Mouse (Mus musculus) embryonic fibroblast, embryonic 13.5 days (primary cell): ENCODE data around the gene C1qtnf4. TPM values are rescaled to one million over a fixed set of nuclear protein-coding genes. Genes with fewer than 3 reads are reported as not detected.
A peak's percentile ranks its signal among the peaks of the same experiment; 100 is the strongest.
"Not testable (repeated sequence)": the region's sequence is repeated elsewhere in the genome, so short reads cannot be mapped to it uniquely, and the experiment has no call there.

Experiments used
- H3K27ac ChIP-seq: 2 replicates; pipeline ENCODE4 v1.5.1; 2012; ENCODE audit warnings: low read length, control low read depth, inconsistent platforms; ENCODE audit not compliant: insufficient read depth
- H3K4me1 ChIP-seq: 2 replicates; pipeline ENCODE4 v1.6.1; 2011; ENCODE audit warnings: low read length; ENCODE audit not compliant: control insufficient read depth, insufficient read depth
- H3K4me3 ChIP-seq: 2 replicates; pipeline ENCODE4 v1.5.1; 2011; ENCODE audit warnings: mild to moderate bottlenecking, control low read depth, low read length; ENCODE audit not compliant: insufficient read depth
- CTCF ChIP-seq: IDR thresholded peaks from 2 replicates; pipeline ENCODE4 v1.5.1; 2011; ENCODE audit warnings: mild to moderate bottlenecking, control low read depth, low read length, moderate library complexity, borderline replicate concordance; ENCODE audit not compliant: insufficient read depth
- POLR2A ChIP-seq: IDR thresholded peaks from 2 replicates; pipeline ENCODE4 v1.6.1; 2011; ENCODE audit warnings: low read depth, mild to moderate bottlenecking, control low read depth, low read length, moderate library complexity
- polyA plus RNA-seq: library from polyadenylated mRNA; stranded (reverse); fragments of >200 nt; gene quantifications from 2 replicates; pipeline ENCODE4 v1.2.4, GENCODE M21; 2011; ENCODE audit warnings: low read depth; ENCODE audit not compliant: missing spikeins, insufficient read length

C1qtnf4 gene
- polyA plus RNA-seq, 1 experiment: 0.81 TPM

- no peaks in the 10 kb centered on the region for H3K4me1 ChIP-seq
- H3K4me3 ChIP-seq: no peak overlapping the region
- TF ChIP-seq CTCF (no peak), POLR2A (no peak)
- H3K27ac ChIP-seq: no peak overlapping the region
These were observed 5.4 kb upstream of the C1qtnf4 start for GRCm38 (mm10) chr2:90880144-90880785.

- Histone ChIP-seq H3K4me3 (no peak overlapping the region), H3K27ac (no peak overlapping the region), H3K4me1 (no peaks in the 10 kb centered on the region)
- no peak for TF ChIP-seq CTCF
- TF ChIP-seq POLR2A: no peak
These were observed 3.8 kb upstream of the C1qtnf4 start for GRCm38 (mm10) chr2:90881824-90882223.

GRCm38 (mm10) chr2:90886436-90886835, 776 bp downstream of the C1qtnf4 start:
- no peak overlapping the region for H3K27ac ChIP-seq
- no peak for TF ChIP-seq CTCF
- no peak for TF ChIP-seq POLR2A
- H3K4me3 ChIP-seq: no peak overlapping the region
- no peaks in the 10 kb centered on the region for H3K4me1 ChIP-seq

- Histone ChIP-seq H3K4me1 (no peaks in the 10 kb centered on the region), H3K4me3 (no peak overlapping the region), H3K27ac (no peak overlapping the region)
- TF ChIP-seq CTCF (no peak), POLR2A (no peak)
These were observed 2.0 kb downstream of the C1qtnf4 start for GRCm38 (mm10) chr2:90887627-90888026.

GRCm38 (mm10) chr2:90889550-90890548, 4.2 kb downstream of the C1qtnf4 start:
- Histone ChIP-seq H3K4me1 (no peaks in the 10 kb centered on the region), H3K4me3 (peak overlapping the region; percentile 33), H3K27ac (no peak overlapping the region)
- no peak for TF ChIP-seq POLR2A
- TF ChIP-seq CTCF: no peak

GRCm38 (mm10) chr2:90893673-90894298, 8.1 kb downstream of the C1qtnf4 start:
- TF ChIP-seq POLR2A (no peak), CTCF (no peak)
- H3K4me1 ChIP-seq: peaks cover 2% of the 10 kb centered on the region; the same call in 1 of the 2 replicates
- no peak overlapping the region for H3K4me3 ChIP-seq
- no peak overlapping the region for H3K27ac ChIP-seq

- not testable (repeated sequence) for H3K27ac ChIP-seq, H3K4me3 ChIP-seq, H3K4me1 ChIP-seq
These were observed 8.6 kb downstream of the C1qtnf4 start for GRCm38 (mm10) chr2:90894299-90894677.

GRCm38 (mm10) chr2:90903398-90903797, 17.7 kb downstream of the C1qtnf4 start:
- H3K4me1 ChIP-seq: peaks cover 3% of the 10 kb centered on the region; the same call in 1 of the 2 replicates
- no peak for TF ChIP-seq CTCF
- no peak for TF ChIP-seq POLR2A
- H3K27ac ChIP-seq: no peak overlapping the region
- peak overlapping the region; percentile 93 for H3K4me3 ChIP-seq

- TF ChIP-seq CTCF (no peak), POLR2A (peak; percentile 90)
- Histone ChIP-seq H3K4me3 (peak within 1 kb of the TSS; percentile 93), H3K27ac (peak within 1 kb of the TSS; percentile 63), H3K4me1 (peaks cover 3% of the 10 kb centered on the region; the same call in 1 of the 2 replicates)
These were observed 18.6 kb downstream of the C1qtnf4 start, which contains the start of the genes Kbtbd4 and Ndufs3 for GRCm38 (mm10) chr2:90904076-90904855. Gene Kbtbd4 (plus strand): TSS chr2:90904740. Gene Ndufs3 (minus strand): TSS chr2:90904827.
